Mouse (Mus musculus): ENCODE data around the gene Kcnab1. TPM values are rescaled to one million over a fixed set of nuclear protein-coding genes. Genes with fewer than 3 reads are reported as not detected.

Gene Kcnab1
- polyA plus RNA-seq, 1 experiment from 2014 or later: 11.4 TPM

DNA sequence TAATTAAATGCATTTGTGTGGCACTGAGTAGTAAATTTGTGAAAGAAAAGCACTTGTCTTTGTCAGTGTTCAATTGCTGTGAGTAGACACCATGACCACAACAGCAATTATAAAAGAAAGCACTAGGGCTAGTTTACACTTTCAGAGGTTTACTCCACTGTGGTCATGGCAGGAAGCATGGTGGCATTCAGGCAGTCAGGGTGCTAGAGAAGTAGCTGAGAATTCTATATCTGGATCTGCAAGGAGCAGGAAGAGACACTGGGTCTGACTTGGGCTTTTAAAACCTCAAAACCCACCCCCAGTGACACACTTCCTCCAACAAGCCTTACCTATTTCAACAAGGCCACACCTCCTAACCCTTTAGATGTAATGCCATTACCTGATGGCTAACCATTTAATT, 307.4 kb downstream of the Kcnab1 start:
- no peak overlapping the region for H3K9ac ChIP-seq
- no peaks in the 10 kb centered on the region for H3K36me3 ChIP-seq (replicated peaks; ENCODE audit: control insufficient read depth, insufficient read depth)
- H3K4me1 ChIP-seq (replicated peaks; ENCODE audit: control insufficient read depth, insufficient read depth, low read length): no peaks in the 10 kb centered on the region
- H3K4me3 ChIP-seq (replicated peaks; ENCODE audit: low read length): no peak overlapping the region
- no peak overlapping the region for H3K4me2 ChIP-seq (replicated peaks)
- DNase-seq (ENCODE audit: low spot score) (no peak), ATAC-seq (ENCODE audit: low FRiP score) (no peak)
- no peaks in the 10 kb centered on the region for H3K9me3 ChIP-seq (ENCODE audit: control insufficient read depth, low read length)
- H3K27ac ChIP-seq: no peak overlapping the region
- no peaks in the 10 kb centered on the region for H3K27me3 ChIP-seq (ENCODE audit: control insufficient read depth, insufficient read depth, low read length)

DNA sequence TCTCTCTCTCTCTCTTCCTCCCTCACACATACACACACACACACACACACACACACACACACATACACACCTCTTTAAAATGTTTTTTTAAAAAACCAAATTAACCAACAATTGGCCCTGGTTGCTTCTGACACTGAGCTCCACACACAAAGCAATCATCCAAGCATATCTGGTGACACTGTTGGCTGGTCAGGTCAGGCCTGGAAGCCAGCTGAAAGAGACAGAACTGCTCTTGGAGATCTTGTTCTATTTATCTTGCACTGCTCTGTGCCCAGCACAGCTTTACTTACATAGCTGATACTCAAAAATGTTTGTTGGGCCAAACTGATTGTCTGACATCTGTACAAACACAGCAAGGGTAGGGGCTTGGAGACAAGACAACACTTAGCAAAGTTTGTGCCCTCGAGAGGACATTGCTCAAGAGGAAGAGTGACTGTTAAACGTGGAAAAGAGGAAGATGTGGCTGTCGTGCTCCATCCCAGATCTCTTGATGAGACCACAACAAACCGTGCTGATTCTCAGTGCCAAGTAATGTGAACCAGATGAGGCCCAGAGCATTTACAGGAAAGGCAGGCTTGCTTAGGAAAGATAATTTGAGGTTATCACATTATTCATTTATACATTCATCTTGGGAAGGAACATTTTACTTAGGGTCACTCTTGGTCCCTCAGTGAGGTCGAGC, 308.9 kb downstream of the Kcnab1 start:
- no peaks in the 10 kb centered on the region for H3K4me1 ChIP-seq (replicated peaks; ENCODE audit: control insufficient read depth, insufficient read depth, low read length)
- no peak overlapping the region for H3K9ac ChIP-seq
- H3K27ac ChIP-seq: no peak overlapping the region
- WGBS: 76% methylated on average over 5 of the region's 5 CpGs
- H3K36me3 ChIP-seq (replicated peaks; ENCODE audit: control insufficient read depth, insufficient read depth): no peaks in the 10 kb centered on the region
- H3K27me3 ChIP-seq (ENCODE audit: control insufficient read depth, insufficient read depth, low read length): no peaks in the 10 kb centered on the region
- ATAC-seq (ENCODE audit: low FRiP score) (no peak), DNase-seq (ENCODE audit: low spot score) (no peak)
- H3K4me2 ChIP-seq (replicated peaks): no peak overlapping the region
- no peaks in the 10 kb centered on the region for H3K9me3 ChIP-seq (ENCODE audit: control insufficient read depth, low read length)
- H3K4me3 ChIP-seq (replicated peaks; ENCODE audit: low read length): no peak overlapping the region

DNA sequence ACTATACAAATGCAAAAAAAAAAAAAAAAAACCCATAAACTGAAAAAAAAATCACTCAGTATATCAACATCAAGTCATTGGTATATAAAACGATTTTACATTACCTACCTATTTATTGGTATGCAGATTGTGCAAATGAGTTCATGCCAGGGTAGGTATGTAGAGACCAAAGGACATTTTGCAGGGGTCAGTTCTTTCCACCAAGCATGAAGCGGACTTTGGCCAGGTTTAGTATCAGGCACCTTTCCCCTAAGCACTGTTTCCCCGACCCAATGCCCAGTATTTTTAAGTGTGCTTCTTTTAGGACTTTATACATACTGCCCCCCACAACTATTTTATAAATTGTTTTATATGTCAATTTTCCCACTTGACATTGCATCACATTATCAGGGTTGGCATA, 310.5 kb downstream of the Kcnab1 start:
- no peaks in the 10 kb centered on the region for H3K36me3 ChIP-seq (replicated peaks; ENCODE audit: control insufficient read depth, insufficient read depth)
- DNase-seq (ENCODE audit: low spot score) (no peak), ATAC-seq (ENCODE audit: low FRiP score) (no peak)
- 93% methylated on average over 3 of the region's 3 CpGs for WGBS
- no peak overlapping the region for H3K4me3 ChIP-seq (replicated peaks; ENCODE audit: low read length)
- H3K27me3 ChIP-seq (ENCODE audit: control insufficient read depth, insufficient read depth, low read length): no peaks in the 10 kb centered on the region
- H3K9ac ChIP-seq: no peak overlapping the region
- H3K9me3 ChIP-seq (ENCODE audit: control insufficient read depth, low read length): no peaks in the 10 kb centered on the region
- no peak overlapping the region for H3K27ac ChIP-seq
- no peak overlapping the region for H3K4me2 ChIP-seq (replicated peaks)
- H3K4me1 ChIP-seq (replicated peaks; ENCODE audit: control insufficient read depth, insufficient read depth, low read length): no peaks in the 10 kb centered on the region
